Mouse (Mus musculus): ENCODE measurements around the gene Snrpb2.

- TF ChIP-seq POLR2AphosphoS5 (IDR thresholded peaks at IDR 0.05; ENCODE audit: insufficient replicate concordance, low read depth, low read length) (no peak), TAL1 (conservative IDR thresholded peaks at IDR 0.05; ENCODE audit: low read depth, low read length) (no peak)
Observed at GRCm38 (mm10) chr2:143055251-143055650, 7.6 kb upstream of the Snrpb2 start.

Measured in G1E (cell line).